Mouse (Mus musculus) spleen, postnatal 36 days (tissue): Measurements from ENCODE around the gene Gzmb.
A peak's percentile ranks its signal among the peaks of the same experiment; 100 is the strongest.
"Not testable (repeated sequence)": the region's sequence is repeated elsewhere in the genome, so short reads cannot be mapped to it uniquely, and the experiment has no call there.

ENCODE experiments used
- DNase-seq, 2 experiments: peaks; one replicate each; pipeline ENCODE4 v3.0.0; 2022; ENCODE audit warnings: low spot score in 2 of 2, mixed read lengths in 1 of 2

The Gzmb gene

GRCm38 (mm10) chr14:56262153-56262552, at the start of gene Gzmb:
Gzmb (minus strand) TSS chr14:56262260.
- no peak for DNase-seq

DNA sequence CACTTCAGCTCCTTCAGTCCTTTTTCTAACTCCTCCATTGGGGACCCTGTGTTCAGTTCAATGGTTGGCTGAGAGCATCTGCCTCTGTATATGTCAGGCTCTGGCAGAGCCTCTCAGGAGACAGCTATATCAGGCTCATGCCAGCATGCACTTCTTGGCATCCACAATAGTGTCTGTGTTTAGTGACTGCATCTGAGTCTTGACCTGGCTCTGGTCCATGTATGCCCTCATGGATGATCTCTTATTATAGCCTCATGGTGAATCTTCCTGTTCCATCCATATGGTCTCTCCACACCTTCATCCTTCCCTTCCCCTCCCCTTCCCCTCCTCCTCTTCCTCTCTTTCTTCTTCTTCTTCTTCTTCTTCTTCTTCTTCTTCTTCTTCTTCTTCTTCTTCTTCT, 49.7 kb upstream of the Gzmb start:
- not testable (repeated sequence) for DNase-seq

GRCm38 (mm10) chr14:56310238-56310637, 48.2 kb upstream of the Gzmb start:
- DNase-seq = no peak

- DNase-seq = peak in 1 of 2 experiments; percentile 25
Measured at GRCm38 (mm10) chr14:56304149-56304548, 42.1 kb upstream of the Gzmb start.

- no peak for DNase-seq
Measured at GRCm38 (mm10) chr14:56303506-56304025, 41.5 kb upstream of the Gzmb start.

GRCm38 (mm10) chr14:56302091-56302490, 40.0 kb upstream of the Gzmb start:
- no peak for DNase-seq

DNA sequence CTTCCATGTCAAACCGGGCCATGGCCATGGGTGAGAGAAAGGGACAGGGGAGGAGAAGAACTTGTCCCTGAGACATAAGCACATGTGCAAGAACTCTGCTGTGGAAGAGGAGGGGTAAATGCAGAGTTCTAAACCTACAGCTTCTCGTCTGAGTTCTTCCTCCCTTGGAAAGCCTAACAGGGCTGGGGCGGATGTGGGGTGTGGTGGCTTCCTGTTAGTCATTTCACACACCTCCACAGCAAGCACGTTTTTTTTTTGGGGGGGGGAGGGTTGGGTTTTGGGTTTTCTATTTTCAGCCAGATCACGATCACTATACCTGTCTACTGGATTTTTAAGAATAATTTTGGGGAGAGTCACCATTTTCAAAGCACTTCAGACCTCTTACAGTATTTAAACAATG, 34.7 kb upstream of the Gzmb start:
- peak; percentile 57 to 59 for DNase-seq

DNA sequence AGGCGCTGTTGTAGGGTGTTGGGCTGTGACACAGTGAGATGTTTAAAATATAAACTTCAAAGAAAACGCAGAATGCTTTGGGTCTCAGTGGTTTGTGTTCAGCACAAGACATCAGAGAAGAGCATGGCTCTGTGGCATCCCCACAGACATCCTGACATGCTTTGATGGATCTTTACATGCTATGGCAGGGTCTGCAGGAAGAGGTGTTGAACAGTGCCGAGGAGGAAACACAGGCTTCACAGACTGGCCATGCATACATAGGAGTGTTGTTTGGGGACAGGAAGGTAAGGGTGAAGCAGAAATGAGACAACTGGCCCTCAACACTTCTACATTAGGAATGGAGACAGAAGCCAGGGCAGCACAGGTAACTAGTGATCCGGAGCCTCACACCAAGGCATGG, 34.0 kb upstream of the Gzmb start:
- peak; percentile 16 to 26 for DNase-seq

- DNase-seq = no peak
Measured at GRCm38 (mm10) chr14:56293146-56293545, 31.1 kb upstream of the Gzmb start.

DNA sequence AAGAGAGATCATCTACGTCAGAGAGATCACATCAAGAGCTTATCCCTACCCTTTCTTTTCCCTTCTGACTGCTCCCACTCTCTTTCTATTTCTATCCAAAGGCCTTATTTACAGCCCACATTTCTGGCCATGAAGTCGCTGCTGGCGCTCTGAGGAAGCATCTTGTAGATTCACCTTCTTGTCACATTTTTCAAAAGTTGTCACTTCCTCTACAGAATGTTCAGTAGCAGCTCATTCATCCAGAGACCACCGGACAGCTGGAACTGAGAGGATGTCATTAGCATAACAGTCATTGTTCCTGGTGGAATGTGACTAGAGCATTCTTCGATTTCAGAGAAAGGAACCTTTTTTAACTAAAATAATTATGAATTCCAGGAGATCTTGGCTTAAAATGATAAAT, 26.6 kb upstream of the Gzmb start:
- no peak for DNase-seq

- DNase-seq = no peak
Measured at GRCm38 (mm10) chr14:56287806-56288205, 25.7 kb upstream of the Gzmb start.

- peak in 1 of 2 experiments; percentile 8 for DNase-seq
Measured at GRCm38 (mm10) chr14:56284356-56285325, 22.6 kb upstream of the Gzmb start.

DNA sequence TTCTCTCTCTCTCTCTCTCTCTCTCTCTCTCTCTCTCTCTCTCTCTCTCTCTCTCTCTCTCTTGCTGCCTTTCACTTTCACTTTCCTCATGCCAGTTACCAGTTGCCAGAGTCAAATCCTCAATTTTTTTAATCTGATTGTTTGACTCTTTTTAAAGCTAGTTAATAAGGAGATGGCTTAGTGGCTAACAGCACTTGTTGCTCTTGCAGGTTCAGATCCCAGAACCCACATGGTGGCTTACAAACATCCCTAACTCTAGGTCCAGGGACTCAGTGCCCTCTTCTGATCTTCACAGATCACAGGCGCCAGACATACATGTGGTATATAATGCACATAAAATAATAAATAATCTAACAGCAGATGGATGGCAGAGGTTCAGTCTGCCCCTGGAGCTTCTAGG, 21.8 kb upstream of the Gzmb start:
- DNase-seq = no peak

DNA sequence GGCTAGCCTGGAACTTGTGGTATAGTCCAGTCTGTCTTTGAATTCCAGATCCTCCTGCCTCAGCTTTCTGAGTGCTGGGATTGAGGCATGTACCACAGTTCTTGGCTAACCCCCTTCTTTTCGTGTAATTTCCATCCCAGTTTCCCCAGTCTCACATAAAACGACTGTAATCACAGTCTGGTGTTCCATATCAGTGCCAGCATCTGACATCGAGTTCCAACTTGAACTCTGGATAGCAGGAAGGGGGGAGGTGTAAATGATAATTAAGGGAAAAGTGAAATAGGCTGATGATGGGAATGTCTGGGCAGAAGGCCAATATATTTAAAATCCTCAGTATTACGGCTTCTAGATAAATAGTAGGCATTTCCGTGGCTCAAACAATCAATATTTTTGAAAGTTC, 19.0 kb upstream of the Gzmb start:
- no peak for DNase-seq

- DNase-seq = not testable (repeated sequence)
Measured at GRCm38 (mm10) chr14:56278691-56279090, 16.6 kb upstream of the Gzmb start.

DNA sequence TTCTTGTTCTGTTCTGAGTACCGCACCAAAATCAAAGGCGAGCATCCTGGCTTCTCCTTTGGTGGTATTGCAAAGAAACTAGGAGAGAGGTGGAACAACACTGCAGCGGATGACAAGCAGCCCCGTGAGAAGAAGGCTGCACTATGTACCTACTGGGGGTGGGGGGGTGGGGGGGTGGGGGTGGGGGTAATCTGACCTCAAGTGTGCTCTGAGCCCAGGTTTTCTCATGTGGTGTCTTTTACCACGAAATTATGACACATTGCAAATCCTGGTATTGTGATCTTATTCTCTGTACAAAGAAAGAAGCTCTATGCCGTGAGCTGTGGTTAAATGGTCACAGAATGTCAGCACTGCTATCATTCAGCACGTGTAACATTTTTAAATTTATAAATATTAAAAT, 14.0 kb upstream of the Gzmb start:
- not testable (repeated sequence) for DNase-seq

GRCm38 (mm10) chr14:56266109-56266508, 4.0 kb upstream of the Gzmb start:
- DNase-seq = no peak

GRCm38 (mm10) chr14:56240409-56240808, 21.7 kb downstream of the Gzmb start:
- DNase-seq = no peak

GRCm38 (mm10) chr14:56234556-56234955, 27.5 kb downstream of the Gzmb start, which contains the start of gene Gzmc:
Gzmc (minus strand) TSS chr14:56234656.
- DNase-seq = no peak

DNA sequence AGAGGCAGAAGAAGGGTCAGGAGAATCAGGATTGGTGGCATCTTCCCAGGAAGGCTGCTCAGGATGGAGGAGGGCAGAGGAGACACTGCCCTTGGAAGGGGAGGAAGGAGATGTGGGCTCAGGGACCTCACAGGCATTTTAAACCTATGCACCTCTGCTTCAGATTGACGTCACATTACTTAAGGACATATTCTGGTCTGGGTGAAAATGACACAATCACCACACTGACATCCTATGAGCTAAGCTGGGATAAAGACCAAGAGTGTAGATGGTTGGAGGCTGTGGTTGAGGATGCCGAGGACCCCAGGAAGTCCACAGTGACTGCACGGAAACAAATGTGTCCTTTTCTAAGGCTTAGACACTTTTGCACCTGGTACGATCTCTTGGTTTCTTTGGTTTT, 50.7 kb downstream of the Gzmb start, which contains the start of gene Gzmf:
Gzmf (minus strand) TSS at position 101 of the 400 bp plus-strand sequence.
- DNase-seq = no peak
